Mouse (Mus musculus) thymus, adult 2 months (tissue): ENCODE measurements around the gene Faiml.

ENCODE experiments used
- CTCF ChIP-seq: fragments of 200-500 bp; IDR thresholded peaks from 2 replicates; pipeline ENCODE4 v1.5.1; 2012; ENCODE audit warnings: mild to moderate bottlenecking, control low read depth, low read length, moderate library complexity, borderline replicate concordance; ENCODE audit not compliant: control insufficient read depth, poor library complexity, insufficient read depth; ENCODE audit errors: extremely low read depth
- POLR2A ChIP-seq: fragments of 200-500 bp; IDR thresholded peaks from 2 replicates; pipeline ENCODE4 v1.6.1; 2012; ENCODE audit warnings: mild to moderate bottlenecking, low read length, control low read depth, moderate library complexity; ENCODE audit not compliant: control insufficient read depth, poor library complexity, insufficient read depth; ENCODE audit errors: extremely low read depth

DNA sequence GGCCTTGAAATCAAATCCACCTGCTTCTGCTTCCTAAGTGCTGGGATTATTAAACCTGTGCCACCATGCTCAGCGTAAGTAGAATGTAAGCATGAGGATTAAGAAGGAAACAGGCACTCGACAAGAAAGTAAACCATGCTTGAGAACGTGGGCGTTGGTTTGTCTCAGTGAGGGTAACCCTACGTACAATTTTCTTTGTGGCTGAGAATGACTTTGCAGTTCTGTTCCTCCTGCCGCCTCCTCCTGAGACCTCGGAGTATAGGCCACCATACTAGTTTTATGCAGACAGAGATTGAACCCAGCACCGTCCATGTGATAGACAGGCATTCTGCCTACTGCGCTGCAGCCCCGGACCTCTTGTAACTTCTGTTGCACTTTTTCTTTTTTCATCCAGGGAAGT lies 16.8 kb upstream of the Faiml start:
- TF ChIP-seq CTCF (no peak), POLR2A (no peak)
